25 mouse cellular contexts compared by ENCODE assay signal in the genomic region with DNA sequence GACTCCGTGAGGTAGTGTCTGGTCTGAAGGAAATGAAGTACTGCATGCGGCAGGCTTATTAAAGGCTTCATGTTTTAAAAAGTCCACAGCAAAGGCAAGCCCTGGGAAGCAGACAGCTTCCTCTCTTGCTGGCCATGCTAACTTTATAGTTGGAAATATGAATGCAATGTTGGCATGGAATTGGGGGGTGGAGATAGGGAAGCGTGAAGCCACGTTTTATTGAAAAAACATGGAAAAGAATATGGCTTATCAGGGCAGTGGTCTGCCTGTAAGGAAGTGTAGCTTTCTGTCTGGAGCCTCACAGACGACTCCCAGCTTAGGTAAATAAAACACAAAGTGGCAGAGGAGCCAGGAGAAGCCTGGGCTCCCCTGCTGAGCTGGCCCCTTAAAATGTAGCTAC.
A peak's percentile ranks its signal among the peaks of the same experiment; 100 is the strongest.
DNase-seq lines count a peak whose midpoint lies in the region; ATAC-seq and TF ChIP-seq lines count a peak whose summit lies in the region.
"Had no signal": no experiment of that assay in that cellular context is flagged by ENCODE, and none has a peak within 500 bp of the region (broad histone marks: within the 10 kb centered on the region; RNA-seq: fewer than 3 reads in every experiment).

No protein-coding gene starts in this region.

- WGBS in heart, embryonic 11.5 days (ENCODE audit: insufficient replicate concordance): 38% methylated on average over 5 of the region's 5 CpGs
- 30% methylated on average over 5 of the region's 5 CpGs for WGBS in heart, adult 2 months
- WGBS in limb, embryonic 12.5 days: 35% methylated on average over 5 of the region's 5 CpGs

- TF ChIP-seq CTCF in heart, adult 2 months (IDR thresholded peaks at IDR 0.05): no peak

- H3K9ac ChIP-seq in heart, embryonic 11.5 days (ENCODE audit: low read depth, low read length): no peak overlapping the region
- no peak overlapping the region for H3K9ac ChIP-seq in heart, adult 2 months (ENCODE audit: low read depth, low read length)
- H3K9ac ChIP-seq in limb, embryonic 12.5 days (replicated peaks): no peak overlapping the region
- H3K9ac ChIP-seq: forebrain, embryonic 13.5 days; liver, embryonic 14.5 days; lung, embryonic 14.5 days; midbrain, embryonic 15.5 days; neural tube, embryonic 13.5 days had no signal

- DNase-seq in heart, adult 2 months: no peak
- DNase-seq in lung, postnatal 10 days: peak; percentile 11
- no peak for DNase-seq in lung, postnatal 14 days
- DNase-seq in spleen, adult 12 weeks (ENCODE audit: low spot score): no peak
- no peak for DNase-seq in cerebellum, postnatal 36 days
- DNase-seq: adrenal gland, postnatal 10 days; cerebellum, adult 2 months; cerebellum, postnatal 25 days; embryo, embryonic 11 days; gastrocnemius, postnatal 36 days; kidney, adult 18-20 months; layer of hippocampus, adult 9-11 months; left cerebral cortex, postnatal 4 days; lung, embryonic 14.5 days; lung, postnatal 4 days; thymus, postnatal 14 days had no signal

- H3K4me1 ChIP-seq in heart, embryonic 11.5 days (ENCODE audit: control insufficient read depth, insufficient read depth, low read length): peaks cover 11% of the 10 kb centered on the region
- H3K4me1 ChIP-seq in heart, adult 2 months (ENCODE audit: control insufficient read depth, insufficient read depth, low read length): no peaks in the 10 kb centered on the region
- peaks cover 14% of the 10 kb centered on the region for H3K4me1 ChIP-seq in limb, embryonic 12.5 days (replicated peaks)
- H3K4me1 ChIP-seq: forebrain, embryonic 13.5 days; midbrain, embryonic 15.5 days; neural tube, embryonic 13.5 days had no signal

- H3K79me2 ChIP-seq in heart, adult 2 months (replicated peaks; ENCODE audit: control insufficient read depth, insufficient read depth, low read length): no peaks in the 10 kb centered on the region

- peak overlapping the region; percentile 10; the same call in 1 of the 2 replicates for H3K27ac ChIP-seq in heart, embryonic 11.5 days (ENCODE audit: low read depth, low read length)
- H3K27ac ChIP-seq in heart, adult 2 months: no peak overlapping the region
- H3K27ac ChIP-seq in limb, embryonic 12.5 days: peak overlapping the region; percentile 46
- H3K27ac ChIP-seq: forebrain, embryonic 13.5 days; kidney, postnatal 0 days; liver, embryonic 14.5 days; midbrain, embryonic 15.5 days; neural tube, embryonic 13.5 days had no signal

- H3K36me3 ChIP-seq in heart, embryonic 11.5 days (ENCODE audit: control insufficient read depth, insufficient read depth, low read length): no peaks in the 10 kb centered on the region
- H3K36me3 ChIP-seq in heart, adult 2 months (ENCODE audit: control insufficient read depth, insufficient read depth, low read length): no peaks in the 10 kb centered on the region
- H3K36me3 ChIP-seq in limb, embryonic 12.5 days: no peaks in the 10 kb centered on the region
- H3K36me3 ChIP-seq: midbrain, embryonic 15.5 days; neural tube, embryonic 13.5 days had no signal

- no peak overlapping the region for H3K4me2 ChIP-seq in heart, embryonic 11.5 days
- H3K4me2 ChIP-seq in limb, embryonic 12.5 days: no peak overlapping the region
- H3K4me2 ChIP-seq: forebrain, embryonic 13.5 days; lung, embryonic 14.5 days; midbrain, embryonic 15.5 days; neural tube, embryonic 13.5 days had no signal

- no peaks in the 10 kb centered on the region for H3K9me3 ChIP-seq in heart, embryonic 11.5 days (replicated peaks; ENCODE audit: control insufficient read depth, low read length)
- no peaks in the 10 kb centered on the region for H3K9me3 ChIP-seq in limb, embryonic 12.5 days
- H3K9me3 ChIP-seq: forebrain, embryonic 13.5 days; midbrain, embryonic 15.5 days; neural tube, embryonic 13.5 days had no signal

- H3K27me3 ChIP-seq in heart, embryonic 11.5 days (ENCODE audit: control insufficient read depth, insufficient read depth, low read length): no peaks in the 10 kb centered on the region
- H3K27me3 ChIP-seq in heart, adult 2 months (ENCODE audit: control insufficient read depth, insufficient read depth, low read length): no peaks in the 10 kb centered on the region
- H3K27me3 ChIP-seq in limb, embryonic 12.5 days: no peaks in the 10 kb centered on the region
- H3K27me3 ChIP-seq: forebrain, embryonic 13.5 days; midbrain, embryonic 15.5 days; neural tube, embryonic 13.5 days had no signal

- TF ChIP-seq EP300 in heart, adult 2 months (IDR thresholded peaks at IDR 0.05; ENCODE audit: insufficient read depth, low read depth, low read length): no peak

- TF ChIP-seq POLR2A in heart, adult 2 months (IDR thresholded peaks at IDR 0.05; ENCODE audit: insufficient read depth, low read depth, low read length): no peak

- intact Hi-C loops in heart, adult 2 months (cut with DNase I): no loop called here

- H3K4me3 ChIP-seq in heart, embryonic 11.5 days (ENCODE audit: low read depth, low read length): no peak overlapping the region
- no peak overlapping the region for H3K4me3 ChIP-seq in heart, adult 2 months
- H3K4me3 ChIP-seq in limb, embryonic 12.5 days (replicated peaks): no peak overlapping the region
- H3K4me3 ChIP-seq: erythroblast, embryonic 14.5 days; forebrain, embryonic 13.5 days; midbrain, embryonic 15.5 days; myocyte; neural tube, embryonic 13.5 days had no signal

- ATAC-seq in heart, embryonic 11.5 days (replicated peaks; ENCODE audit: insufficient number of reproducible peaks, low FRiP score, low TSS enrichment): no peak
- no peak; the same call in 1 of the 2 replicates for ATAC-seq in limb, embryonic 12.5 days (ENCODE audit: insufficient number of reproducible peaks, insufficient read depth, low FRiP score, low TSS enrichment, low read depth)
- ATAC-seq: forebrain, embryonic 13.5 days; midbrain, embryonic 15.5 days had no signal
